Mouse (Mus musculus) right cerebral cortex, adult 2 months (tissue): ENCODE measurements around the gene Tbcb.
"Not testable (repeated sequence)": the region's sequence is repeated elsewhere in the genome, so short reads cannot be mapped to it uniquely, and the experiment has no call there.

ENCODE experiments used
- DNase-seq, 2 experiments: peaks; one replicate each; pipeline ENCODE4 v3.0.0; 2021 to 2022; ENCODE audit warnings: low spot score in 2 of 2

The Tbcb gene

GRCm38 (mm10) chr7:30231669-30232454 is at the start of gene Tbcb, which contains the start of gene Polr2i:
Tbcb (minus strand) TSS chr7:30232272.
Polr2i (plus strand) TSS chr7:30231948.
- DNase-seq: peak; percentile 98 to 99

- no peak for DNase-seq
Measured at GRCm38 (mm10) chr7:30281522-30281921, 49.5 kb upstream of the Tbcb start.

GRCm38 (mm10) chr7:30280670-30281138 is 48.6 kb upstream of the Tbcb start:
- peak; percentile 85 for DNase-seq

- DNase-seq: peak; percentile 89 to 92
Measured at GRCm38 (mm10) chr7:30279951-30280669, 48.0 kb upstream of the Tbcb start, which contains the start of the genes Thap8 and Wdr62. Thap8 (plus strand) TSS chr7:30280094. Wdr62 (minus strand) TSS chr7:30280419.

GRCm38 (mm10) chr7:30279536-30279935 is 47.5 kb upstream of the Tbcb start:
- no peak for DNase-seq

GRCm38 (mm10) chr7:30278911-30279310 is 46.8 kb upstream of the Tbcb start:
- DNase-seq: no peak

- DNase-seq: no peak
Measured at GRCm38 (mm10) chr7:30274383-30274782, 42.3 kb upstream of the Tbcb start.

GRCm38 (mm10) chr7:30269641-30270040 is 37.6 kb upstream of the Tbcb start:
- DNase-seq: no peak

GRCm38 (mm10) chr7:30266780-30267179 is 34.7 kb upstream of the Tbcb start:
- DNase-seq: no peak

GRCm38 (mm10) chr7:30265935-30266334 is 33.9 kb upstream of the Tbcb start:
- DNase-seq: no peak

GRCm38 (mm10) chr7:30265531-30265930 is 33.5 kb upstream of the Tbcb start:
- DNase-seq: no peak

- DNase-seq: no peak
Measured at GRCm38 (mm10) chr7:30265041-30265440, 33.0 kb upstream of the Tbcb start.

GRCm38 (mm10) chr7:30251956-30252954 is 20.2 kb upstream of the Tbcb start:
- no peak for DNase-seq

GRCm38 (mm10) chr7:30237374-30237773 is 5.3 kb upstream of the Tbcb start:
- not testable (repeated sequence) for DNase-seq

GRCm38 (mm10) chr7:30235625-30236024 is 3.6 kb upstream of the Tbcb start, which contains the start of gene Ovol3:
Ovol3 (minus strand) TSS chr7:30235725.
- DNase-seq: no peak

GRCm38 (mm10) chr7:30235091-30235490 is 3.0 kb upstream of the Tbcb start:
- DNase-seq: no peak

GRCm38 (mm10) chr7:30234276-30234858 is 2.3 kb upstream of the Tbcb start:
- DNase-seq: no peak

GRCm38 (mm10) chr7:30233387-30233786 is 1.3 kb upstream of the Tbcb start:
- peak in 1 of 2 experiments; percentile 8 for DNase-seq

- DNase-seq: peak; percentile 25 to 29
Measured at GRCm38 (mm10) chr7:30232631-30233148, 618 bp upstream of the Tbcb start.

- peak in 1 of 2 experiments; percentile 8 for DNase-seq
Measured at GRCm38 (mm10) chr7:30231328-30231668, 774 bp downstream of the Tbcb start.

GRCm38 (mm10) chr7:30224206-30224605 is 7.9 kb downstream of the Tbcb start:
- DNase-seq: no peak
